Comparison of ENCODE assay signal across 8 mouse cellular contexts in genomic region chr10:117664208-117664925, GRCm38 (mm10). TPM values are rescaled to one million over a fixed set of nuclear protein-coding genes. Genes with fewer than 3 reads are reported as not detected.
A peak's percentile ranks its signal among the peaks of the same experiment; 100 is the strongest.
DNase-seq lines count a peak whose midpoint lies in the region; ATAC-seq and TF ChIP-seq lines count a peak whose summit lies in the region.
"Had no signal": no experiment of that assay in that cellular context is flagged by ENCODE, and none has a peak within 500 bp of the region (broad histone marks: within the 10 kb centered on the region; RNA-seq: fewer than 3 reads in every experiment).

No protein-coding gene starts in this region.

- WGBS in liver, adult 2 months, result 26% methylated on average over 14 of the region's 14 CpGs
- WGBS in embryonic facial prominence, embryonic 15.5 days, result 51% methylated on average over 14 of the region's 14 CpGs
- 30% methylated on average over 14 of the region's 14 CpGs for WGBS in intestine, postnatal 0 days
- 54% methylated on average over 14 of the region's 14 CpGs for WGBS in neural tube, embryonic 13.5 days

- peak; percentile 68 for DNase-seq in liver, adult 2 months (ENCODE audit: extremely low read depth, low read depth, low spot score)
- no peak for DNase-seq in liver
- DNase-seq in frontal cortex, adult 2 months (ENCODE audit: extremely low spot score in 1 of 2, low spot score in 1 of 2), result no peak
- no peak for DNase-seq in adrenal gland, postnatal 36 days

- H3K4me2 ChIP-seq in embryonic facial prominence, embryonic 15.5 days (replicated peaks), result peak overlapping the region; percentile 11
- H3K4me2 ChIP-seq in intestine, postnatal 0 days (replicated peaks; ENCODE audit: low read depth), result peak overlapping the region; percentile 59
- peak overlapping the region; percentile 36 for H3K4me2 ChIP-seq in neural tube, embryonic 13.5 days

- H3K27ac ChIP-seq in liver, adult 2 months (replicated peaks; ENCODE audit: insufficient read depth, low read depth, low read length), result peak overlapping the region; percentile 100
- H3K27ac ChIP-seq in embryonic facial prominence, embryonic 15.5 days (replicated peaks), result peak overlapping the region; percentile 17; the same call in 1 of the 2 replicates
- H3K27ac ChIP-seq in intestine, postnatal 0 days (ENCODE audit: low read depth, low read length), result peak overlapping the region; percentile 84
- no peak overlapping the region for H3K27ac ChIP-seq in neural tube, embryonic 13.5 days (replicated peaks)
- H3K27ac ChIP-seq: macrophage had no signal

- no peak for TF ChIP-seq POLR2A in liver, adult 2 months (IDR thresholded peaks at IDR 0.05; ENCODE audit: extremely low read depth, insufficient read depth, low read length)

- no peak for ATAC-seq in embryonic facial prominence, embryonic 15.5 days (ENCODE audit: insufficient number of reproducible peaks, low FRiP score, low TSS enrichment, low read depth)
- ATAC-seq in intestine, postnatal 0 days, result no peak
- no peak for ATAC-seq in neural tube, embryonic 13.5 days (ENCODE audit: low read depth)

- no peaks in the 10 kb centered on the region for H3K27me3 ChIP-seq in liver, adult 2 months (ENCODE audit: control insufficient read depth, insufficient read depth, low read length)
- H3K27me3 ChIP-seq in embryonic facial prominence, embryonic 15.5 days, result no peaks in the 10 kb centered on the region
- no peaks in the 10 kb centered on the region for H3K27me3 ChIP-seq in intestine, postnatal 0 days (replicated peaks; ENCODE audit: control insufficient read depth, insufficient read depth, low read length)
- H3K27me3 ChIP-seq in neural tube, embryonic 13.5 days, result no peaks in the 10 kb centered on the region

- no peaks in the 10 kb centered on the region for H3K9me3 ChIP-seq in embryonic facial prominence, embryonic 15.5 days (replicated peaks)
- no peaks in the 10 kb centered on the region for H3K9me3 ChIP-seq in intestine, postnatal 0 days (ENCODE audit: control insufficient read depth)
- no peaks in the 10 kb centered on the region for H3K9me3 ChIP-seq in neural tube, embryonic 13.5 days

- no peaks in the 10 kb centered on the region for H3K36me3 ChIP-seq in liver, adult 2 months (ENCODE audit: control insufficient read depth, insufficient read depth, low read length)
- no peaks in the 10 kb centered on the region for H3K36me3 ChIP-seq in embryonic facial prominence, embryonic 15.5 days
- H3K36me3 ChIP-seq in intestine, postnatal 0 days (ENCODE audit: control insufficient read depth, insufficient read depth), result peaks cover 4% of the 10 kb centered on the region; the same call in 1 of the 2 replicates
- H3K36me3 ChIP-seq in neural tube, embryonic 13.5 days, result no peaks in the 10 kb centered on the region

- H3K4me3 ChIP-seq in liver, adult 2 months (ENCODE audit: insufficient read depth, low read depth, low read length), result peak overlapping the region; percentile 57
- H3K4me3 ChIP-seq in embryonic facial prominence, embryonic 15.5 days (replicated peaks), result no peak overlapping the region
- peak overlapping the region; percentile 26 for H3K4me3 ChIP-seq in intestine, postnatal 0 days (ENCODE audit: low read depth, low read length)
- H3K4me3 ChIP-seq in neural tube, embryonic 13.5 days, result no peak overlapping the region

- H3K79me2 ChIP-seq in liver, adult 2 months (ENCODE audit: control insufficient read depth, insufficient read depth, low read length), result no peaks in the 10 kb centered on the region

- peaks cover 5% of the 10 kb centered on the region; the same call in 1 of the 2 replicates for H3K4me1 ChIP-seq in liver, adult 2 months (ENCODE audit: control insufficient read depth, insufficient read depth, low read length)
- peaks cover 18% of the 10 kb centered on the region for H3K4me1 ChIP-seq in embryonic facial prominence, embryonic 15.5 days
- peaks cover 7% of the 10 kb centered on the region; the same call in 1 of the 2 replicates for H3K4me1 ChIP-seq in intestine, postnatal 0 days (replicated peaks; ENCODE audit: control insufficient read depth, insufficient read depth, low read length)
- peaks cover 8% of the 10 kb centered on the region for H3K4me1 ChIP-seq in neural tube, embryonic 13.5 days (replicated peaks)

- peak overlapping the region; percentile 92 for H3K9ac ChIP-seq in liver, adult 2 months (ENCODE audit: low read depth, low read length)
- no peak overlapping the region for H3K9ac ChIP-seq in embryonic facial prominence, embryonic 15.5 days
- H3K9ac ChIP-seq in intestine, postnatal 0 days (ENCODE audit: low read depth, low read length), result no peak overlapping the region
- H3K9ac ChIP-seq in neural tube, embryonic 13.5 days, result no peak overlapping the region

- TF ChIP-seq CTCF in liver, adult 2 months (IDR thresholded peaks at IDR 0.05; ENCODE audit: low read depth, low read length), result no peak
- no peak for TF ChIP-seq CTCF in intestine, postnatal 0 days (IDR thresholded peaks at IDR 0.05; ENCODE audit: low read depth)

RNA-seq across cellular contexts. Expression of gene Cpm, which starts 35.1 kb away (rescaled TPM):
- total RNA-seq in liver, adult 2 months (2014; rRNA removed), result 1.4 and 1.7 TPM in 2 replicates
- polyA plus RNA-seq in liver, adult 2 months (2012; rRNA removed), result 0.76 and 0.80 TPM in 2 replicates
- polyA plus RNA-seq in embryonic facial prominence, embryonic 15.5 days (2015; fragmentation: Nextera tagmentation; extraction: Ambion mirVana), result 60.5 and 68.7 TPM in 2 replicates
- polyA plus RNA-seq in intestine, postnatal 0 days (2015; fragmentation: Nextera tagmentation; extraction: Ambion mirVana), result 32.8 and 33.8 TPM in 2 replicates
- 6.2 and 6.9 TPM in 2 replicates for polyA plus RNA-seq in neural tube, embryonic 13.5 days (2015; fragmentation: Nextera tagmentation; extraction: Ambion mirVana)
- polyA plus RNA-seq in frontal cortex, adult 2 months (2012; rRNA removed), result 3.5 and 3.9 TPM in 2 replicates
- total RNA-seq in adrenal gland, postnatal 36 days (2021), result 10 to 100 TPM; 25.3 to 34.9 TPM

RNA-seq across cellular contexts. Expression of gene Mdm2, which starts 46.2 kb away (rescaled TPM):
- total RNA-seq in liver, adult 2 months (2014; rRNA removed), result 24.6 and 27.7 TPM in 2 replicates
- 18.2 and 19.8 TPM in 2 replicates for polyA plus RNA-seq in liver, adult 2 months (2012; rRNA removed)
- polyA plus RNA-seq in embryonic facial prominence, embryonic 15.5 days (2015; fragmentation: Nextera tagmentation; extraction: Ambion mirVana), result 43.9 and 57.8 TPM in 2 replicates
- 16.5 and 19.8 TPM in 2 replicates for polyA plus RNA-seq in intestine, postnatal 0 days (2015; fragmentation: Nextera tagmentation; extraction: Ambion mirVana)
- polyA plus RNA-seq in neural tube, embryonic 13.5 days (2015; fragmentation: Nextera tagmentation; extraction: Ambion mirVana), result 52.5 and 66.2 TPM in 2 replicates
- polyA plus RNA-seq in frontal cortex, adult 2 months (2012; rRNA removed), result 72.1 and 74.5 TPM in 2 replicates
- total RNA-seq in adrenal gland, postnatal 36 days (2021), result 10 to 100 TPM; 54.9 to 56.8 TPM

Comparison
In these comparisons a context has a peak if more than half of its experiments do, and no peak if none do; other contexts are left out.
1. H3K4me3 ChIP-seq: peak in liver, adult 2 months (single experiment) and intestine, postnatal 0 days (single experiment); none in embryonic facial prominence, embryonic 15.5 days (single experiment) and neural tube, embryonic 13.5 days (single experiment).
2. Peak in every context shown above with its lines, with median percentiles within 50 percentile points of each other: H3K4me2 ChIP-seq.